8 mouse cellular contexts compared by ENCODE assay signal in genomic region chr10:39501977-39502706, GRCm38 (mm10).
A peak's percentile ranks its signal among the peaks of the same experiment; 100 is the strongest.
DNase-seq lines count a peak whose midpoint lies in the region; ATAC-seq lines count a peak whose summit lies in the region.

No protein-coding gene starts in this region.

- intact Hi-C loops in left cerebral cortex, postnatal 25 days (cut with DNase I): no loop called here

- H3K27ac ChIP-seq in heart, embryonic 12.5 days (ENCODE audit: poor library complexity, severe bottlenecking): no peak overlapping the region; the same call in 1 of the 2 replicates
- peak overlapping the region; percentile 75 for H3K27ac ChIP-seq in midbrain, embryonic 14.5 days (replicated peaks; ENCODE audit: low read depth, low read length)

- H3K27me3 ChIP-seq in heart, embryonic 12.5 days (replicated peaks): no peaks in the 10 kb centered on the region
- no peaks in the 10 kb centered on the region for H3K27me3 ChIP-seq in midbrain, embryonic 14.5 days (ENCODE audit: control insufficient read depth, insufficient read depth, low read length)

- H3K4me3 ChIP-seq in heart, embryonic 12.5 days: no peak overlapping the region
- no peak overlapping the region for H3K4me3 ChIP-seq in midbrain, embryonic 14.5 days (replicated peaks; ENCODE audit: low read depth, low read length)

- 59% methylated on average over 13 of the region's 13 CpGs for WGBS in heart, embryonic 12.5 days
- 68% methylated on average over 13 of the region's 13 CpGs for WGBS in midbrain, embryonic 14.5 days

- H3K9me3 ChIP-seq in heart, embryonic 12.5 days (replicated peaks): no peaks in the 10 kb centered on the region
- no peaks in the 10 kb centered on the region for H3K9me3 ChIP-seq in midbrain, embryonic 14.5 days (ENCODE audit: control insufficient read depth, low read length)

- H3K4me1 ChIP-seq in heart, embryonic 12.5 days (replicated peaks): peaks cover 53% of the 10 kb centered on the region
- H3K4me1 ChIP-seq in midbrain, embryonic 14.5 days (ENCODE audit: control insufficient read depth, insufficient read depth, low read length): peaks cover 68% of the 10 kb centered on the region

- 0 out of 2 replicates have a peak overlapping the region, but pooled peaks have one; percentile 34 for H3K9ac ChIP-seq in heart, embryonic 12.5 days
- peak overlapping the region; percentile 20; the same call in 1 of the 2 replicates for H3K9ac ChIP-seq in midbrain, embryonic 14.5 days (replicated peaks; ENCODE audit: low read length)

- peak overlapping the region; percentile 46 for H3K4me2 ChIP-seq in heart, embryonic 12.5 days
- H3K4me2 ChIP-seq in midbrain, embryonic 14.5 days (ENCODE audit: low read length): no peak overlapping the region

- ATAC-seq in heart, embryonic 12.5 days (ENCODE audit: insufficient number of reproducible peaks, low FRiP score): peak; percentile 52
- peak; percentile 31; the same call in 1 of the 2 replicates for ATAC-seq in midbrain, embryonic 14.5 days (ENCODE audit: low FRiP score, low TSS enrichment)

- H3K36me3 ChIP-seq in heart, embryonic 12.5 days: no peaks in the 10 kb centered on the region
- H3K36me3 ChIP-seq in midbrain, embryonic 14.5 days (ENCODE audit: control insufficient read depth, insufficient read depth, low read length): no peaks in the 10 kb centered on the region

- peak; percentile 20 for DNase-seq in urinary bladder, postnatal 25 days (ENCODE audit: low spot score)
- DNase-seq in urinary bladder, adult 18-20 months (ENCODE audit: low spot score in 2 of 2): no peak
- peak; percentile 80 for DNase-seq in cerebellum, adult 9-11 months
- DNase-seq in kidney, postnatal 10 days: peak; percentile 89
- DNase-seq in midbrain, embryonic 14.5 days: peak; percentile 84
- peak; percentile 75 for DNase-seq in thymus, postnatal 14 days
- DNase-seq in left cerebral cortex, postnatal 25 days (ENCODE audit: low spot score in 2 of 2): no peak

Comparison
In these comparisons a context has a peak if more than half of its experiments do, and no peak if none do; other contexts are left out.
1. DNase-seq: peak in urinary bladder, postnatal 25 days (single experiment), cerebellum, adult 9-11 months (single experiment), kidney, postnatal 10 days (single experiment), midbrain, embryonic 14.5 days (single experiment) and thymus, postnatal 14 days (single experiment); none in urinary bladder, adult 18-20 months (0 of 2) and left cerebral cortex, postnatal 25 days (0 of 2).